Mouse (Mus musculus) lung, adult 2 months (tissue): ENCODE measurements around the gene Gm13539. TPM values are rescaled to one million over a fixed set of nuclear protein-coding genes. Genes with fewer than 3 reads are reported as not detected.
"Not testable (repeated sequence)": the region's sequence is repeated elsewhere in the genome, so short reads cannot be mapped to it uniquely, and the experiment has no call there.

Experiments used
- DNase-seq: peaks from one replicate; pipeline ENCODE4 v3.0.0; 2022
- H3K4me1 ChIP-seq: fragments of 200-500 bp; 2 replicates; pipeline ENCODE4 v1.6.1; 2011; ENCODE audit warnings: low read length; ENCODE audit not compliant: control insufficient read depth, insufficient read depth
- H3K4me3 ChIP-seq: fragments of 200-500 bp; replicated peaks from 2 replicates; pipeline ENCODE3; 2011; ENCODE audit warnings: low read depth, mild to moderate bottlenecking, control low read depth, low read length; ENCODE audit errors: extremely low read depth
- CTCF ChIP-seq: fragments of 200-500 bp; IDR thresholded peaks from 2 replicates; pipeline ENCODE4 v1.5.1; 2011; ENCODE audit warnings: mild to moderate bottlenecking, low read length, control low read depth; ENCODE audit not compliant: insufficient read depth
- POLR2A ChIP-seq: fragments of 200-500 bp; IDR thresholded peaks from 2 replicates; pipeline ENCODE4 v1.6.1; 2011; ENCODE audit warnings: low read depth, mild to moderate bottlenecking, control low read depth, low read length, borderline replicate concordance; ENCODE audit errors: extremely low read depth
- WGBS: fragments of 180-500 bp; shearing (Covaris S2); methylation state at CpG from one replicate; pipeline ENCODE4 v1.1.7; 2018; 5-methylcytosine and 5-hydroxymethylcytosine counted together
- polyA plus RNA-seq: library from polyadenylated mRNA; depleted of rRNA; stranded (reverse); fragments of >200 nt; gene quantifications from 2 replicates; pipeline ENCODE4 v1.2.3, GENCODE M21; 2012

The Gm13539 gene
- polyA plus RNA-seq, 1 experiment = not detected

DNA sequence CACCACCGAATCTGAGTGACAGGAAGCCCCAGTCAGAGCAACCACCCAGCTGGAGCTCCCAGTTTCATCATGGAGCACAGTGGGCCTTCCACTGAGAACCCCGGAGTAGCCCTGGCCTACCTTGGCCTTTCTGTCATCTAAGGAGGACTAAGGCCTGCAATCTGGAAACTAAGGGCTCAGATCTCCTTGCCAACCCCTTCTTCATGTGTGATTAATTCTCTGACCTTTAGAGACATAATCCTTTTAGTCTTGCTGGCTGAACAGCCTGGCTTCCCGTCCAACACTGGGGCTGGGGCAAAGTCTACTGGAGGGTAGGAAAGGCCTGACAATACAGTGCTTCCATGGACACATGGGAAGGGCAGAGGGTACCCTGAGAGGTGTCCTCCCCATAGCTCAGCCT is 6.1 kb upstream of the Gm13539 start:
- 68% methylated on average over 3 of the region's 3 CpGs for WGBS
- Histone ChIP-seq H3K4me3 (no peak overlapping the region), H3K4me1 (no peaks in the 10 kb centered on the region)
- no peak for TF ChIP-seq POLR2A
- TF ChIP-seq CTCF = no peak
- no peak for DNase-seq

DNA sequence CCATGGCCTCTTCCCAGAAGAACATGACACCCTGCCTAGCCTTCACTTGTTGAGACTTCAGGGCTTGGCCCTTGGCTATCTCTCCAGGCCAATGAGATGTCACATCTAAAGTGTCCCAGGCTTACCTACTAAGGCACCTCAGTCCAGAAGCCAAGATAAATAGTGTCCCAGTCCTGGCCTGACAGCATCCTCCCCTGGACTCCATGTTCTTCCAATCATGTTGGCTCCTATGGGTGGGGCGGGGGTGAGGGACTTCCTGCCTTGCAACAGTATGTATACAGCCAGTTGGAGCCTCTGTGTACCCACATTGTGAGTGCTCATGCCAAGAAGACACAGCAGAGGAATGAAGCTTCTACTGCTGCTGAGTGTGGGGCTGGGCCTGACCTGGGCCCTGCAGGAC is 5.3 kb upstream of the Gm13539 start, which contains the start of gene Lcn11:
Lcn11 (plus strand) TSS at position 301 of the 400 bp plus-strand sequence.
- TF ChIP-seq CTCF = no peak
- H3K4me1 ChIP-seq = no peaks in the 10 kb centered on the region
- 85% methylated on average over 1 of the region's 1 CpGs for WGBS
- DNase-seq = no peak
- no peak within 1 kb of the TSS for H3K4me3 ChIP-seq

DNA sequence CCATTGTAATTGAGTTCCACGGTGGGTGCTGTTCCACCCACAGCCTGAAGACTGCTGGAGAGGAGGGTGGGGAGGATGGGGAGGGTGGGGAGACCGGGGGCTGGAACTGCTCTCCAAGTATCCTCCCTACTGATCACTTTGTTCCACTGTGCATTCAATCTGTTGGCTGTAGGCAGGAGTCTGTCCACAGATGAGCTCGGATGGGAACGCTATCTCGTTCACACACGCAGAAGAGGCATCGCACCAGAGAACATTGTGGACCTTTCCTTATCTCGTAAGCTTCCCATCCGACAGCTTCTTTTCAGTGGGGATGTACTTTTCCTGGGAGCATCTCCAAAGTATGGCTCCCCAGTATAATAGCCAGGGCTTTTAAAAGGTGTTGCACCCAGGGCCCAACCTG is 3.0 kb upstream of the Gm13539 start:
- WGBS = 79% methylated on average over 9 of the region's 9 CpGs
- no peak for DNase-seq
- TF ChIP-seq POLR2A (no peak), CTCF (no peak)
- Histone ChIP-seq H3K4me1 (no peaks in the 10 kb centered on the region), H3K4me3 (no peak overlapping the region)

DNA sequence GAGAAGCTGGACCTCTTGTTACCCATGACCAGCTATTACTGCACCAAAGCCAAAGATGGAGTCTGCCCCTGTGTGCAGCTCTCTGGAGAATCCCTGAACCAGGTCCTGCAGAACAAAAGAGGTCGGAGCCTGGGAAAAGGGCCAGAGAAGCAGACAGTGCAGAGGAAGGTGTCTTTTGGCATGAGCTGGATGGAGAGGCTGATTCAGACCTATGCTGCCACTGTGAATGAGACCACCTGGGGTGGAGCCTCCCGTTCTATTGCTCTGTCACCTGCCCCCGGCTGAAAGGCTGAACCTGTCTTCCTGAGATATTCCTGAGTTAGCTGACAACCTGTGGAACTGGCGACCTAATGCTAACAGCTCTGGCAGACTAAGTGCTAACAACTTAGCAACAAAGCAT is 1.1 kb upstream of the Gm13539 start:
- no peak overlapping the region for H3K4me3 ChIP-seq
- TF ChIP-seq CTCF (no peak), POLR2A (no peak)
- DNase-seq = no peak
- WGBS = 44% methylated on average over 4 of the region's 4 CpGs
- H3K4me1 ChIP-seq = no peaks in the 10 kb centered on the region

DNA sequence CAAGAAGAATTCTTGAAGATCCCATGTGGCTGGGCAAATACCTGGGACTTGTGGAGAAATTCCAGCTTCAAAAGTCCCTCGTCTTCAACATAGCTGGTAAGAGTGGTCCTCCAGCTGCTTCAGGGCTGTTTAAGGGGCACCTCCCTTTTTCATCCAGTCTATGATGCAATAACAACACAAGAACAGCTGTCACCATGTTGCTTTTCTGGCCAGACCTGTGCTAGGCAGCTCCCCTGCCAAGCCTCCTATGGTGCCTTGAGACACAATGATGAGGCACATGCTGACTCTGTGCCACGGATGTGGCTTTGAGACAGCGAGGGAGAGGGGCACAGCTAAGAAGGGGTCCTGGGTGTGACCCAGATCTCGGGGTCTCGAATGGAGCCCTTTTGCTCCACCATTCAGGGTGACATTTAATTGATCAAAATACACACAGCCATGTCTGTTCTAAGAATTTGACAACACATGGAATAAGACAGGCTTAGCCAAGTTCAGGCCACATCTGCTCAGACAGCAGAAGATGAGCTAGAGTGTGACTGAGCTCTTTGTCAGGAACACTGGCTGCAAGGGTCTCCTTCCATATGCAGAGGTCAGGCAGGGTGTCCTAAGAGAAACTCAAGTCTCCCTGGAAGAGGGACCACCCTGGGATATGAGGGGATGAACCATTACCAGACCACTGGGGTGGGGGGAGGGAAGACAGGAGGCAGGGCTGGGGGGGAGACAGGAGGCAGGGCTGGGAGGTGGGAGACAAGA is 3.7 kb downstream of the Gm13539 start:
- TF ChIP-seq POLR2A = no peak
- TF ChIP-seq CTCF = no peak
- 46% methylated on average over 5 of the region's 5 CpGs for WGBS
- DNase-seq = no peak

DNA sequence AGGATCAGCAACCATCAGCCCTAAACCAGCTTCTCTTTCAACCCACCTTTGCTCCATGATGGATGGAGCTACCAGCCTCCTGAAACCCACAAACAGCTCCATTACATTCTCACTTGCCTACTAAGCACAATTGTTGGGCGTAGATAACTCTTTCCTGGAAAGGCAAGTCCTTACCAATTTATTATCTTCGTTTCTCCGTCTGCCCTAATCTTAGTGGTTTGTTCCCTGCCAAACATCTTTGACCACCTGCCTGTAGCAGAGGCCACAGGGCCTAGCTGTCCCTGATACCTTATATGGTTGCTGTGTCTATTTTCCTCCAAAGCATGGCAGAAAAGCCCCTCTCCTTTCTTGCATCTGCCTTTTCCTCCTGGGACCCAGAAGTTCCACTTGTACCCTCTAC is 7.0 kb downstream of the Gm13539 start:
- no peak for TF ChIP-seq POLR2A
- TF ChIP-seq CTCF = no peak
- Histone ChIP-seq H3K4me1 (no peaks in the 10 kb centered on the region), H3K4me3 (no peak overlapping the region)
- DNase-seq = no peak
- 87% methylated on average over 3 of the region's 3 CpGs for WGBS

More for the DNA sequence above, 3.7 kb downstream of the Gm13539 start:
- Histone ChIP-seq H3K4me1 (no peaks in the 10 kb centered on the region), H3K4me3 (no peak overlapping the region)

DNA sequence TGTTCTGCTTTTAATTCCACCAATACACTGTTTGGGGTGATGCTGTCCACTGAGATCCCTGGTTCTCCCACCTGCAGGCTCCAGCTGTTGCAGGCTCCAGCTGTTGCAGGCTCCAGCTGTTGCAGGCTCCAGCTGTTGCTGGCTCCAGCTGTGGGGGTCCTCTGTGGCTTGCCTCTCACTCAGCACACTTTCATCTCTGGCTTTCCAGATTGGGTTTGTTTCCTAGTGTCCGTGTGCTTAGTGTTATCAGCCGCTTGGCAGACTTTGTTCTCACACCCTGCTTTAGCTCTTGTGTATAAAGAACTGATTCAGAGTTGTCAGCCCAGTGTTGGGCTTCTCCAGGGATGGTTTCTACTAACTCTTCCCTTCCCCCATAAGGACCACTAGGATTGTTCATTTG is 15.6 kb downstream of the Gm13539 start:
- Histone ChIP-seq H3K4me3 (no peak overlapping the region), H3K4me1 (no peaks in the 10 kb centered on the region)
- TF ChIP-seq POLR2A (no peak), CTCF (no peak)
- no peak for DNase-seq
- WGBS = 31% methylated on average over 2 of the region's 2 CpGs

DNA sequence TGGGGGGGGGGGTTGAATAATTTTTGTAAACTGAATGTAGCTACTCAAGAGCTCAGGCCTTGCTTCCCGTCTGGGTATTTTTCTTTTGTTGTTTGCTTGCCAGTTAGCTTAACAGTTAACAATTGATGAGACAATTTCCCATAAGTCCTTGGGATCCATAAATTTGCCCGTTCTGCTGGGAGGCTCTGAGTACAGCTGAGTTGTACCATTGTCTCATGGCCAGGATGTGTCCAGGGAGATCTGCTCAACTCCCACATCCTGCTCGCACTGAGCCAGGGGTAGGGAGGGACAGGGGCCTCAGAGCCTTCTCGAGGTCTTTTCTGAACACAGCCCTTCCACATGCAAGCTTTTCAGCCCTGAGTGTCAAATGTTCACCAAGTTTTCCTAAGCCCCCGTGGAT is 16.0 kb downstream of the Gm13539 start:
- TF ChIP-seq CTCF (no peak), POLR2A (no peak)
- Histone ChIP-seq H3K4me1 (no peaks in the 10 kb centered on the region), H3K4me3 (no peak overlapping the region)
- no peak for DNase-seq
- WGBS = 32% methylated on average over 5 of the region's 5 CpGs

DNA sequence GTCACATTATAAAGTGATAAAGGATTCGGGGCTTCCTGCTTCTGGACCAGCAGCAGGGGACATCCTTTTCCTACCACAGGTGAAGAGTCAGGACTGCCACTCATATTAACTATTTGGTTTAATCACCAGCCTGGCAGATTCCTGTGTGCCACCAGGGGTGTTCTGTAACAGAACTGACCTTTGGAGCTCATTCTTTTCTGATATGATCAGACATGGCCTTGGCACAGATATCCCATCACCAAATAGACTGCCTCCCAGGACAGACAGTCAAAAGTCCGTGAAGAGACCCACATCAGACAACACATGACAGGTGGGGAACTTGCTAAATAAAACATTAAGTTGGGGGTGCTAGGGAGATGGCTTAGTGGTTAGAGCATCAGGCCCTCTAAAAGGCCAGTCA is 29.7 kb downstream of the Gm13539 start:
- 58% methylated on average over 2 of the region's 2 CpGs for WGBS
- TF ChIP-seq CTCF (no peak), POLR2A (no peak)
- no peak for DNase-seq
- H3K4me1 ChIP-seq = no peaks in the 10 kb centered on the region
- H3K4me3 ChIP-seq = no peak overlapping the region

DNA sequence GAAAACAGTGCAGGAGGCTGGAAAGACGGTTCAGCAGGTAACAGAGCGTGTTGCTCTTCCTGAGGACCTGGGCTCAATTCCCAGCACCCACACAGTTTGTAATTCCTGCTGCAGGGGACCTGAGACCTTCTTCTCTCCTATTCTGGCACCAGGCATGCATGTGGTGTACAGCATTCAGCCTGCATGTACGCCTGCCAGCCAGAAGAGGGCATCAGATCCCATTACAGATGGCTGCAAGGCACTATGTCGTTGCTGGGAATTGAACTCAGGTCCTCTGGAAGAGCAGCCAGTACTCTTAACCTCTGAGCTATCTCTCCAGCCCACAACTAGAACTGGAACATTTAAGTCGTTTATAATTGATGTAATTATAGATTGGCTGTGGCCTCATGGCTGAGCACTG is 31.3 kb downstream of the Gm13539 start:
- Histone ChIP-seq H3K4me3 (no peak overlapping the region), H3K4me1 (no peaks in the 10 kb centered on the region)
- no peak for DNase-seq
- TF ChIP-seq CTCF = no peak
- no peak for TF ChIP-seq POLR2A
- 83% methylated on average over 5 of the region's 5 CpGs for WGBS

DNA sequence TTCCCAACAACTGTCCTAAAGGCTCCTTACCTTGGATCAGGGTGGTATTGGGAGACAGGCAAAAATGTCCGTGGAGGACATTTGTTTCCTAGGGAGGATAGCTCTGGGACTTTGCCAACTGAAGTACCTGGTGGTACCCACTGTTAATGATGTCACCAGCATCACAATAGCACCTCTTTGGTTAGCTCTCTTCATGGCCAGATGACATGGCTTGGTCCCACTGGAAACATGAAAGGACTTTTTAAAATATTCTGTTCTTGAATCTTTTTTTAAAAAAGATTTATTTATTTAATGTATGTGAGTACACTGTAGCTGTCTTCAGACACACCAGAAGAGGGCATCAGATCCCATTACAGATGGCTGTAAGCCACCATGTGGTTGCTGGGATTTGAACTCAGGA is 33.7 kb downstream of the Gm13539 start, which contains the start of gene Glt6d1:
Glt6d1 (minus strand) TSS at position 101 of the 400 bp plus-strand sequence.
- DNase-seq, H3K4me1 ChIP-seq, H3K4me3 ChIP-seq: not testable (repeated sequence)
- 82% methylated on average over 1 of the region's 1 CpGs for WGBS
